Mouse (Mus musculus) CD4-positive, CD25-positive, alpha-beta regulatory T cell, adult 9 weeks (primary cell): ENCODE measurements around the gene Hpca. TPM values are rescaled to one million over a fixed set of nuclear protein-coding genes. Genes with fewer than 3 reads are reported as not detected.

Experiments
- polyA plus RNA-seq: library from polyadenylated mRNA; unstranded; fragments of 100-300 nt; shearing (Covaris generic); gene quantifications from one replicate; pipeline ENCODE4 v1.2.1, GENCODE M21; 2017

Gene Hpca
- not detected for polyA plus RNA-seq

DNA sequence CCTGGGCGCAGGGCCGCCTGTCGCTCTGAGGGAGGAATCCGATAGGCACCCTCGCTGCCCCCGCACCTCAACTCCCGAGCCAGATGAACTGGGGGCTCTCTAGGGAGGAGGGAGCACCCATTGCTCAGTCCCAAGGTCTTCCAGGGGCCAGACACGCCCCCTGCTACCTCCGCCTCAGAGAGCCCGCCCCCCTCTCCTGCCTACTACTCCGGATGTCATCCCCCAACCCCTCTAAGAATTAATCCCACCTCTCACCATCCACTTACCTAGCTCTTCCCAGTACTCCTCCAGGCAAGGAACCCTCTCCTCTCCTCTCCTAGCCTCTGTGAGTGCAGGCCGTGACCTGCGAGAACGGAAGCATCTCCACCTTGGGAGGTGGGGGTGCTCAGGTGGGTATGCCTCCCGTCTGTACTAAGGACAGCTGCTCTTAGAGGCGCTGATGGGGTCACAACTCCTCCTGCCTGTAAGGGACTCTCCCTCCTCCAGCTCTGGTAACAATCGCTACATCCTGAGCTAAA lies at the start of gene Hpca:
Gene Hpca, minus strand, starts transcription at position 468 of the 518 bp plus-strand sequence.

DNA sequence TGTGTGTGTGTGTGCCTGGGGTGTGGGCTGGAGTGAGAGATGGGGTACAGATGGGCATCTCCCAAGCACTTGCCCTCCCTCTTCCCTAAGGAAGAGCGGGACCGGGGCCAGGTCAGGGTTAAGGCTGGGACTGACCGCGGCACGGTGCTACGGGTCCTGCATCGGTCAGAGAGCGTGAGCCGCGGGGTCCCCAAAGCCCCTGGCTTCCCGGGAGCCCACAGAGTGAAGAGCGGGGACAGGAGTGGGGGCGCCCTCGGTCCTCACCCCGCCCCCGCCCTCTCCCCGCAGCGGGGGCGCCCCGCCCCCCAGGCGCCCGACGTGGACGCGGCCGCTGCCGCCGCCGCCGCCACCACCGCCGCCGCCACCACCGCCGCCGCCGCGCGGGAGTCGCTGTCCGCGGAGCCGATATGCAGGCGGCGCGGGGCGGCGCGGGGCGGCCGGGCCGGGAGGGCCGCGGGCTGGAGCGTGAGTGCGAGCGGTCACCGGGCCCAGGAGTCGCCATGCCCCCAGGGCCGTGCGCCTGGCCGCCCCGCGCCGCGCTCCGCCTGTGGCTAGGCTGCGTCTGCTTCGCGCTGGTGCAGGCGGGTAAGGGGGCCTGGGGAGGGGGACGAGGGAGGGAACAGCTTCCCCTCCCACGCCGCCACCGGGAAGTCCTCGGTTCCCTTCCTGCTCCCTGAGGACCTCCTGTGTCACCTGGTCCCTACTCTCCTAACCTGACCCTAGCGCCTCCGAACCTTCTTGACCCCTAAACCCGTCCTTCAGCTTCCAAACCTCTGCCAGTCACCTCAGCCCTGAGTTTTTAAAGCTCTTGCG lies 14.9 kb upstream of the Hpca start, which contains the start of gene Fndc5:
Gene Fndc5, plus strand, starts transcription at position 421 of the 813 bp plus-strand sequence.

DNA sequence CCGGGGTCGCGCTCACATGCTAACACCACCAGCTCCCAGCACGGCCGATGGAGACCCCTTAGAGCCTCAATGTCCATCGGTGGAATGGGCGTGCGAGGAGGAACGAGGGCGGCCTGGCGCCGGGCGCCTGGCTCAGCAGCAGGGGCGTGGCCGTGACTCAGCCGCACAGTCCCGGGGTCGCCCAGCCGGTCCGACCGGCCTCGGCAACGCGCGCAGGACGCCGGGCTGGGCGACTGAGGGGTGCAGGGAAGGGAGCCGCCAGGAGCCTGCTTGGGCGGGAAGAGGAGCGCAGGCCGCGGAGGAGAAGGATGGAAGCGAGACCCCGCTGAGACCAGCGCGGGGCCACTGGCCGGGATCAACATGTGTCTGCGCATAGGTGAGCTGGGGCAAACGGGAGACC lies 16.5 kb downstream of the Hpca start, which contains the start of gene Tmem54:
Gene Tmem54, plus strand, starts transcription at position 193 of the 400 bp plus-strand sequence.

Other genes starting within 250 kb of the Hpca start
- 0.98 TPM for gene Trim62, start 238.5 kb downstream of the Hpca start, polyA plus RNA-seq
- 0.17 TPM for gene Azin2, start 159.6 kb downstream of the Hpca start, polyA plus RNA-seq
- 162 TPM for gene Ak2, start 130.1 kb downstream of the Hpca start, polyA plus RNA-seq
- gene Rnf19b, start 63.8 kb downstream of the Hpca start, polyA plus RNA-seq, result 6.3 TPM
- not detected for gene Tmem54, start 16.5 kb downstream of the Hpca start, polyA plus RNA-seq
- 0.10 TPM for gene Fndc5, start 15.0 kb upstream of the Hpca start, polyA plus RNA-seq
- gene S100pbp, start 67.7 kb upstream of the Hpca start, polyA plus RNA-seq, result 19.3 TPM
- gene Yars, start 67.7 kb upstream of the Hpca start, polyA plus RNA-seq, result 56.3 TPM
- 0.26 TPM for gene C77080, start 139.4 kb upstream of the Hpca start, polyA plus RNA-seq
- gene Sync, start 165.6 kb upstream of the Hpca start, polyA plus RNA-seq, result 0.20 TPM
- gene Rbbp4, start 213.3 kb upstream of the Hpca start, polyA plus RNA-seq, result 380 TPM
- 86.8 TPM for gene Zbtb8os, start 213.7 kb upstream of the Hpca start, polyA plus RNA-seq